Mouse (Mus musculus): ENCODE data around the gene Rdh19.
A peak's percentile ranks its signal among the peaks of the same experiment; 100 is the strongest.
"Not testable (repeated sequence)": the region's sequence is repeated elsewhere in the genome, so short reads cannot be mapped to it uniquely, and the experiment has no call there.

Gene Rdh19

GRCm38 (mm10) chr10:127879155-127879688 is 29.5 kb downstream of the Rdh19 start:
- DNase-seq (ENCODE audit: low read depth, low spot score), result no peak

GRCm38 (mm10) chr10:127881041-127881440 is 31.3 kb downstream of the Rdh19 start:
- no peak for DNase-seq (ENCODE audit: low read depth, low spot score)

GRCm38 (mm10) chr10:127886551-127886950 is 36.8 kb downstream of the Rdh19 start:
- DNase-seq (ENCODE audit: low read depth, low spot score), result no peak

- DNase-seq (ENCODE audit: low read depth, low spot score), result no peak
Observed at GRCm38 (mm10) chr10:127886971-127887370, 37.2 kb downstream of the Rdh19 start.

- DNase-seq (ENCODE audit: low read depth, low spot score), result no peak
Observed at GRCm38 (mm10) chr10:127888605-127889004, 38.9 kb downstream of the Rdh19 start, which contains the start of gene Rdh7. Gene Rdh7 (minus strand): TSS chr10:127888817.

- DNase-seq (ENCODE audit: low read depth, low spot score), result no peak
Observed at GRCm38 (mm10) chr10:127891481-127891880, 41.8 kb downstream of the Rdh19 start.

- not testable (repeated sequence) for DNase-seq (ENCODE audit: low read depth, low spot score)
Observed at GRCm38 (mm10) chr10:127893163-127894022, 43.7 kb downstream of the Rdh19 start.

- DNase-seq (ENCODE audit: low read depth, low spot score), result no peak
Observed at GRCm38 (mm10) chr10:127896705-127897104, 47.0 kb downstream of the Rdh19 start.

GRCm38 (mm10) chr10:127897506-127897905 is 47.8 kb downstream of the Rdh19 start:
- no peak for DNase-seq (ENCODE audit: low read depth, low spot score)

GRCm38 (mm10) chr10:127898218-127898617 is 48.5 kb downstream of the Rdh19 start, which contains the start of gene Sdr9c7:
Gene Sdr9c7 (plus strand): TSS chr10:127898518.
- DNase-seq (ENCODE audit: low read depth, low spot score), result no peak

GRCm38 (mm10) chr10:127899783-127900182 is 50.1 kb downstream of the Rdh19 start:
- DNase-seq (ENCODE audit: low read depth, low spot score), result no peak

- DNase-seq (ENCODE audit: low read depth, low spot score), result no peak
Observed at GRCm38 (mm10) chr10:127901751-127902150, 52.0 kb downstream of the Rdh19 start.

- no peak for DNase-seq (ENCODE audit: low read depth, low spot score)
Observed at GRCm38 (mm10) chr10:127903116-127903515, 53.4 kb downstream of the Rdh19 start.

- no peak for DNase-seq (ENCODE audit: low read depth, low spot score)
Observed at GRCm38 (mm10) chr10:127904718-127905446, 55.2 kb downstream of the Rdh19 start.

GRCm38 (mm10) chr10:127906138-127906537 is 56.4 kb downstream of the Rdh19 start:
- DNase-seq (ENCODE audit: low read depth, low spot score), result no peak

GRCm38 (mm10) chr10:127907386-127907951 is 57.7 kb downstream of the Rdh19 start:
- DNase-seq (ENCODE audit: low read depth, low spot score), result peak; percentile 56
